Mouse (Mus musculus): ENCODE data around the gene Tas2r140. TPM values are rescaled to one million over a fixed set of nuclear protein-coding genes. Genes with fewer than 3 reads are reported as not detected.

Tas2r140 gene
- polyA plus RNA-seq (2021; fragmentation: Nextera tagmentation): not detected in 2 replicates
- long read RNA-seq, experiment 1: 0 reads
- long read RNA-seq, experiment 2: 0 reads

DNA sequence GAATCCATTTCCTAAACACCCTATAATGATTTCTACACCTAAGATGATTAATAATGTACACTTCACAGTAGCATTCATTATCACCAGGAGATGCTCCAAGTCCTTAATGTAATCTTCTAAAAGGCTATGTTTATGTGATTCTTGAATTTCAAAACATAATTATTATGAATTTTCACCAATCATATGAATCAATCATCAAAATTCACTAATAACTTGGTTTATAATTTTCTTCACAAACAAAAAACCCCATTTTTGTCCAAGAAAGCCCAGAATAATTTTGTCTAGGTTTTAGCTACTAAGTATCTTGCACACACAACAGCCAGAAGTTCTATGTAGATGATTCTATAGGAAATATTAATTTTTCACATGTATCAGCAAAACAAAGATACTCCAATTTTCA is at the start of gene Tas2r140:
TSS of gene Tas2r140 (minus strand) at position 101 of the 400 bp plus-strand sequence.

GRCm38 (mm10) chr6:133104609-133104921 is 48.9 kb upstream of the Tas2r140 start, which contains the start of gene Smim10l1:
Gene Smim10l1 (plus strand): TSS chr6:133104909.

DNA sequence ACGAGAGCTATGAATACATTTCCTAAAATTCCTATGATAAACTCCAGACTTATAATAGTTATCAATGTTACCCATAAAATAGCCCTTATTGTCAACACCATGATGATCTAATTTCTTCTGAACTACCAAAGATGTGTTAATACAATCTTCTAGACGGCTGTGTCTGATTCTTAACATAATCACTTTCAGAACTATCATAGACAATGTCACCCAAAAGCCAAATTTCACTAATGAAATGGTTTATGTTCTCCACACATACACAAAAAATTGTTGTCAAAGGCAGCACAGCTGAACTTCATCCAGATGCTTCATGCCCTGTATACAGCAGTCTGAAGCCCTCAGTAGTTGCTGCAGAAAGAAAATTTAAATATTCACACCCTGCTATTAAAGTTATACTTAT is 18.6 kb downstream of the Tas2r140 start, which contains the start of gene Tas2r103:
TSS of gene Tas2r103 (minus strand) at position 101 of the 400 bp plus-strand sequence.

Other genes with a start within 250 kb of the Tas2r140 start
- gene Tas2r123, start 208.7 kb downstream of the Tas2r140 start, polyA plus RNA-seq (2021; fragmentation: Nextera tagmentation): not detected in 2 replicates
- not detected in 2 replicates for gene Tas2r116, start 200.4 kb downstream of the Tas2r140 start, polyA plus RNA-seq (2021; fragmentation: Nextera tagmentation)
- not detected in 2 replicates for gene Tas2r110, start 187.8 kb downstream of the Tas2r140 start, polyA plus RNA-seq (2021; fragmentation: Nextera tagmentation)
- gene Tas2r113, start 162.8 kb downstream of the Tas2r140 start, polyA plus RNA-seq (2021; fragmentation: Nextera tagmentation): not detected in 2 replicates
- not detected in 2 replicates for gene Tas2r125, start 146.2 kb downstream of the Tas2r140 start, polyA plus RNA-seq (2021; fragmentation: Nextera tagmentation)
- not detected in 2 replicates for gene Tas2r129, start 104.7 kb downstream of the Tas2r140 start, polyA plus RNA-seq (2021; fragmentation: Nextera tagmentation)
- gene Tas2r131, start 97.9 kb downstream of the Tas2r140 start, polyA plus RNA-seq (2021; fragmentation: Nextera tagmentation): not detected in 2 replicates
- gene Tas2r109, start 74.9 kb downstream of the Tas2r140 start, polyA plus RNA-seq (2021; fragmentation: Nextera tagmentation): not detected in 2 replicates
- not detected in 2 replicates for gene Tas2r103, start 18.7 kb downstream of the Tas2r140 start, polyA plus RNA-seq (2021; fragmentation: Nextera tagmentation)
- 219 and 274 TPM in 2 replicates for gene Smim10l1, start 49.1 kb upstream of the Tas2r140 start, polyA plus RNA-seq (2021; fragmentation: Nextera tagmentation)
- not detected in 2 replicates for gene 5530400C23Rik, start 236.4 kb upstream of the Tas2r140 start, polyA plus RNA-seq (2021; fragmentation: Nextera tagmentation)